Mouse (Mus musculus): Measurements from ENCODE around the gene Rpl36-ps4. TPM values are rescaled to one million over a fixed set of nuclear protein-coding genes. Genes with fewer than 3 reads are reported as not detected.

Rpl36-ps4 gene
- polyA plus RNA-seq (2012; rRNA removed; ENCODE audit: low replicate concordance) = not detected in 2 replicates

DNA sequence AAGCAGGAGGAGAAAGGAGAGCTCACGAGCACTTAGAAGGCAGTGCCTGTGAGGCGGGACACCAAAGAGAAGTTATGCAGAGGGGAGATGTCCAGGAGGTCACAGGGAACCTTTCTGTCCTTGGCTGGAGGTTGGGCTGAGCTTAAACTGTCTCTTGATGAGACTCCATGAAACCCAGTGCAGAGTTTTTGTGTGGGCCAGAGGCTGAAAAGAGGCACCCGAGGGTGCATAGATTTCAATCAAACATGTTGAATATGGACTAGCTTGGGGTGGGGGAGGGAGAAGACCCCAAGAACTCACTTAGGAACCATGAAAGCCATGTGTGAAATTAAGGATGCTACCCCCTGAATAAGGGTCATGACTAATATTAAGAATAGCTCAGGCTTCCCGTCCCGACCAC lies at the start of gene Rpl36-ps4:
Rpl36-ps4 (plus strand) TSS at position 301 of the 400 bp plus-strand sequence.

Other genes with a start within 250 kb of the Rpl36-ps4 start
- gene Msh2, start 248.6 kb upstream of the Rpl36-ps4 start, polyA plus RNA-seq (2012; rRNA removed; ENCODE audit: low replicate concordance) = 5.3 and 5.6 TPM in 2 replicates
- 0.37 and 0.54 TPM in 2 replicates for gene Kcnk12, start 123.0 kb upstream of the Rpl36-ps4 start, polyA plus RNA-seq (2012; rRNA removed; ENCODE audit: low replicate concordance)
- gene Msh6, start 54.1 kb downstream of the Rpl36-ps4 start, polyA plus RNA-seq (2012; rRNA removed; ENCODE audit: low replicate concordance) = 3.2 and 3.5 TPM in 2 replicates
- gene Fbxo11, start 144.3 kb downstream of the Rpl36-ps4 start, polyA plus RNA-seq (2012; rRNA removed; ENCODE audit: low replicate concordance) = 13.4 and 32.9 TPM in 2 replicates